Mouse (Mus musculus): ENCODE measurements around the gene Kyat1. TPM values are rescaled to one million over a fixed set of nuclear protein-coding genes. Genes with fewer than 3 reads are reported as not detected.

Kyat1 gene
- polyA plus RNA-seq (2015; fragmentation: Nextera tagmentation; extraction: Ambion mirVana): 16.2 and 17.4 TPM in 2 replicates

- under 1% methylated on average over 44 of the region's 44 CpGs for WGBS
- Histone ChIP-seq H3K4me2 (peak within 1 kb of the TSS; percentile 85), H3K27ac (peak within 1 kb of the TSS; percentile 88), H3K9ac (peak within 1 kb of the TSS; percentile 23), H3K4me3 (replicated peaks) (peak within 1 kb of the TSS; percentile 63), H3K36me3 (no peaks in the 10 kb centered on the region), H3K9me3 (no peaks in the 10 kb centered on the region), H3K27me3 (replicated peaks) (no peaks in the 10 kb centered on the region), H3K4me1 (peaks cover 13% of the 10 kb centered on the region)
- ATAC-seq (ENCODE audit: insufficient read depth, low FRiP score, low read depth): peak; percentile 94
These were observed at the start of gene Kyat1 for GRCm38 (mm10) chr2:30205629-30206357. Kyat1 (minus strand) TSS chr2:30205847.

GRCm38 (mm10) chr2:30253809-30254208 is 48.2 kb upstream of the Kyat1 start:
- no peak for ATAC-seq (ENCODE audit: insufficient read depth, low FRiP score, low read depth)
- H3K27ac ChIP-seq: no peak overlapping the region; the same call in 1 of the 2 replicates
- H3K4me1 ChIP-seq: 0 out of 2 replicates have a peak, but pooled peaks cover 16% of the 10 kb centered on the region
- H3K27me3 ChIP-seq (replicated peaks): no peaks in the 10 kb centered on the region
- no peaks in the 10 kb centered on the region for H3K9me3 ChIP-seq
- WGBS: 73% methylated on average over 5 of the region's 5 CpGs
- no peak overlapping the region for H3K4me3 ChIP-seq (replicated peaks)
- H3K36me3 ChIP-seq: peaks cover 36% of the 10 kb centered on the region
- no peak overlapping the region for H3K9ac ChIP-seq
- no peak overlapping the region for H3K4me2 ChIP-seq

GRCm38 (mm10) chr2:30252521-30252920 is 46.9 kb upstream of the Kyat1 start:
- H3K27ac ChIP-seq: peak overlapping the region; percentile 90; the same call in 1 of the 2 replicates
- H3K27me3 ChIP-seq (replicated peaks): no peaks in the 10 kb centered on the region
- 0 out of 2 replicates have a peak, but pooled peaks cover 16% of the 10 kb centered on the region for H3K4me1 ChIP-seq
- no peak overlapping the region for H3K9ac ChIP-seq
- H3K9me3 ChIP-seq: no peaks in the 10 kb centered on the region
- no peak overlapping the region for H3K4me3 ChIP-seq (replicated peaks)
- no peak for ATAC-seq (ENCODE audit: insufficient read depth, low FRiP score, low read depth)
- H3K4me2 ChIP-seq: no peak overlapping the region
- H3K36me3 ChIP-seq: peaks cover 42% of the 10 kb centered on the region
- 77% methylated on average over 3 of the region's 3 CpGs for WGBS

DNA sequence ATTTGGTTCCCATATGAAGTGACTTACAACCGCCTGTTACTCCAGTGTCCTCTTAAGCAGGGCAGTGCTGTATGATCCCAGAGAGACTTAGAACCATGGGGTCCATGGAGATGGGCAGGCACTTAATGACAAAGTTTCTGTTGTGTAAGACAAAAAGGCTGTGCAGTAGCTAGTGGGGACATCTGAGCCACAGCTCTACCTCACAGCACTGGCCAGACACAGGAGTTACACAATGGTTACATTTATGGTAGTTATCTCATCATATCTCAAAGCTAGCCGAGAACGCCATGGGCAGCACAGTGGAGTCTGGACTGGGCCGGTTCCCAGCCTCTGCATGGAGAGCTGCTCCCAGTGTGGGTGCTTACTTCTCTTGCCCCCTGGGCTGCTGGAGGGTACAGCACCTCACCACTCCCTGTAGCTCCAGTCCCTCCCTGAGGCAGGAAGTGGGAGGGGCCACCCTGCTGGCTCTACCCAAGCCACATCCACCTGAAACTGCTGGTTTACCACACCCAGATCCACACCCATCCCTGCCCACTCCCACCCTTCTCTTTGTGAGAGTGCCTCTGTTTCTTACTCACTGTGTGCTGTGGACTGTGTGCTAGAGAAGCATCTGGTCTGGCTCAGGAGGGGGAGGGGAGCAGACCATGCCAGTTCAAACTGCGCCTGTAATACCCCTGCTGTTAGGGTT is 45.9 kb upstream of the Kyat1 start:
- Histone ChIP-seq H3K27me3 (replicated peaks) (no peaks in the 10 kb centered on the region), H3K9me3 (no peaks in the 10 kb centered on the region), H3K4me2 (peak overlapping the region; percentile 23; the same call in 1 of the 2 replicates), H3K9ac (no peak overlapping the region), H3K4me1 (0 out of 2 replicates have a peak, but pooled peaks cover 16% of the 10 kb centered on the region), H3K4me3 (replicated peaks) (no peak overlapping the region), H3K36me3 (peaks cover 32% of the 10 kb centered on the region), H3K27ac (peak overlapping the region; percentile 90)
- ATAC-seq (ENCODE audit: insufficient read depth, low FRiP score, low read depth): peak; percentile 89
- 61% methylated on average over 5 of the region's 5 CpGs for WGBS

DNA sequence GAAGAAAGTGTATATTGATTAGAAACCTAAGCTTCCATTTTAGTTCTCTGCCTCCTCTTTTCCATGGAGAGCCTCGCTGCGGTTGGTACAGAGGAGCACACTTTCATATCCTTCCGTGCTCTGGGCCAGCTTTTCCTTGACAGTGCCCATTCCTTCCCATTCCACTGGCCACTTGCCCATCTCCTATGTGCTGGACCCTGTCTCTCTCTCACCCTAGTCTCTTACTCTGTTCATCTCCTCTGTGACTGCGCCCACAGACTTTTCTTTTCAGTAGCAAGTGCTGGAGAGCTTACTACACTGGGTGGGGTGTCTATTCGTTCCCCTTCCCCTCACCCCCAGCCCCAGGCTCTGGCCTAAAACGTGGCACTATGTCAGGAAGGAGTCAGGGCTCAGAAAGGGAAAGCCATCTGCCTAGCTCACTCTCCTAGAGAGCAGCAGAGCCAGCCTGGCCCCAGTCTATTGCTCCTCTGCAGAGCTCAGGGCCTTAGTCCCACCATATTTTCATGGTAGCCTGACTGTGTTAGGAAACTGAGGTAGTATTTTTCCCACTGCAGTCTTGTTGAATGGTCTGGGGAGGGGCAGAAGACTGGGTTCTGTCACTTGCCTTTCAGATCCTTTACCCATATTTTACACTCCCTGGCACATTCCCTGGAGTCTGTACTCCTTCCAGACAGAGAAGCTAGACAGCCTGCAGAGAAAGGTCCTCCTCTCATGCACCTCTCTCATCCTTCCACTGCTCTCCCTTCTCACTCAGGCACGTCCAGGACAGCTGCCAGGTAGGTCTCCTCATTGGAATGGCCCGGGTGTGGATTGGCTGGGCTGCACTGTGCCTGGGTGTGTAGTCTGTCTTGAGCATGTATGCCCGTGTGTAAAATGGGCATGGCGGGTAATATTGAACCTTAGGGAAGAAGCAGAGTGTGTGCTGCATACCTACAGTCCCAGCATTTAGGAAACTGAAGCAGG is 44.8 kb upstream of the Kyat1 start:
- 83% methylated on average over 10 of the region's 10 CpGs for WGBS
- Histone ChIP-seq H3K4me1 (0 out of 2 replicates have a peak, but pooled peaks cover 16% of the 10 kb centered on the region), H3K27me3 (replicated peaks) (no peaks in the 10 kb centered on the region), H3K9me3 (no peaks in the 10 kb centered on the region), H3K9ac (no peak overlapping the region), H3K27ac (0 out of 2 replicates have a peak overlapping the region, but pooled peaks have one; percentile 90), H3K4me2 (no peak overlapping the region), H3K36me3 (peaks cover 21% of the 10 kb centered on the region), H3K4me3 (replicated peaks) (no peak overlapping the region)
- ATAC-seq (ENCODE audit: insufficient read depth, low FRiP score, low read depth): no peak

GRCm38 (mm10) chr2:30249182-30249581 is 43.5 kb upstream of the Kyat1 start:
- WGBS: 98% methylated on average over 3 of the region's 3 CpGs
- Histone ChIP-seq H3K27me3 (replicated peaks) (no peaks in the 10 kb centered on the region), H3K4me3 (replicated peaks) (no peak overlapping the region), H3K4me2 (no peak overlapping the region), H3K9me3 (no peaks in the 10 kb centered on the region), H3K36me3 (peaks cover 15% of the 10 kb centered on the region; the same call in 1 of the 2 replicates), H3K9ac (no peak overlapping the region), H3K4me1 (peaks cover 24% of the 10 kb centered on the region; the same call in 1 of the 2 replicates), H3K27ac (no peak overlapping the region)
- no peak for ATAC-seq (ENCODE audit: insufficient read depth, low FRiP score, low read depth)

DNA sequence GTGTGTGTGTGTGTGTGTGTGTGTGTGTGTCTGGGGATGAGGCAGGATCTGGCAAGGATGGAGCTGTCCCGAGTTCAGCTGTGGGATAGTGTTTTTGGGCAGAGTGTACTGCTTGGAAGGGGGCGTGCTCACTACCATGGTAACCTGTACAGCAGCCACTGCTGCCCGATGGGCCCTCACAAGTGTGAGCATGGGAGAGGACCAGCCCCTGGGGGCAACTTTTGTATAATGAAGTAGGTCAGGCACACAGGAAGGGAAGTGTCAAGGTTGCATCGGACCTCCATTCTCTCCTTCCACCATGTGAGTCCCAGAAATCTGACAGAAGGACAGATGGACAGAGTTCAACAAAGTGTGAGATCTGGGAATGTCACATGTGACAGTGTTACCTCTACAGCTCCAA is 42.0 kb upstream of the Kyat1 start:
- peaks cover 15% of the 10 kb centered on the region; the same call in 1 of the 2 replicates for H3K36me3 ChIP-seq
- ATAC-seq (ENCODE audit: insufficient read depth, low FRiP score, low read depth): no peak
- no peak overlapping the region for H3K4me3 ChIP-seq (replicated peaks)
- no peak overlapping the region for H3K4me2 ChIP-seq
- no peak overlapping the region for H3K27ac ChIP-seq
- H3K4me1 ChIP-seq: peaks cover 20% of the 10 kb centered on the region; the same call in 1 of the 2 replicates
- no peaks in the 10 kb centered on the region for H3K9me3 ChIP-seq
- 70% methylated on average over 4 of the region's 4 CpGs for WGBS
- no peaks in the 10 kb centered on the region for H3K27me3 ChIP-seq (replicated peaks)
- H3K9ac ChIP-seq: no peak overlapping the region

- no peaks in the 10 kb centered on the region for H3K9me3 ChIP-seq
- H3K36me3 ChIP-seq: peaks cover 15% of the 10 kb centered on the region; the same call in 1 of the 2 replicates
- no peak overlapping the region for H3K27ac ChIP-seq
- no peak overlapping the region for H3K4me2 ChIP-seq
- H3K27me3 ChIP-seq (replicated peaks): no peaks in the 10 kb centered on the region
- ATAC-seq (ENCODE audit: insufficient read depth, low FRiP score, low read depth): no peak
- H3K4me3 ChIP-seq (replicated peaks): no peak overlapping the region
- no peak overlapping the region for H3K9ac ChIP-seq
- H3K4me1 ChIP-seq: peaks cover 15% of the 10 kb centered on the region; the same call in 1 of the 2 replicates
- WGBS: 93% methylated on average over 5 of the region's 5 CpGs
These were observed 41.4 kb upstream of the Kyat1 start for GRCm38 (mm10) chr2:30247036-30247435.

DNA sequence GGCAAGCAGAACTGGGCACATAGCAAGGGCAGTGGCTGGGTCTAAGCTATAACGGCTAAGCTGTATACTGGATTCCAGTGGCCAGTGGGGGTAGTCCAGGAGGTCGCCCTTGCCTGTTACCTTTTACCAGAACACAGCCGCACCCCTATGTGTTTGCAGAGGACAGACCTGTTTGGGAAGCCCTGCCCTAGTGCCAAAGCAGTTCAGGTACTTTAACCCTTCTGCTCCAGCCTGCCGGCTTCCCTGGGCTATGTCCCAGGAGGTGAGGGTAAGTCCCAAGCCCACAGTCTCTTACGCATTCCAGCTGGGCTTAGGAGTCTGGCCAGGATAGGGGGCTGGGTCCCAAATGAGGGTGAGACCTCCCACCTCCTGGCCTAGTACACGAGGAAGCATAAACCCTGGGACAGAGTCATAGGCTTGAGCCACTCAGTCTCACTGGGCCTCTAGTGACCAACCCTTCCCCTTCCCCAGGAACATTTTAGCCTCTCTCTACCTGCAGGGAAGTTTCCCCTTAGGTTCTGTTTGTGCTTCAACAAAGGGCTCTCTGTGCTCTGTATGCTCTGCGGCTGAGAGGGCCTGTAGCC is 39.0 kb upstream of the Kyat1 start:
- no peaks in the 10 kb centered on the region for H3K9me3 ChIP-seq
- 54% methylated on average over 7 of the region's 7 CpGs for WGBS
- H3K4me2 ChIP-seq: peak overlapping the region; percentile 5; the same call in 1 of the 2 replicates
- peak; percentile 48 for ATAC-seq (ENCODE audit: insufficient read depth, low FRiP score, low read depth)
- H3K27me3 ChIP-seq (replicated peaks): no peaks in the 10 kb centered on the region
- peaks cover 34% of the 10 kb centered on the region for H3K36me3 ChIP-seq
- H3K4me3 ChIP-seq (replicated peaks): no peak overlapping the region
- no peak overlapping the region for H3K9ac ChIP-seq
- peaks cover 12% of the 10 kb centered on the region; the same call in 1 of the 2 replicates for H3K4me1 ChIP-seq
- H3K27ac ChIP-seq: peak overlapping the region; percentile 75

DNA sequence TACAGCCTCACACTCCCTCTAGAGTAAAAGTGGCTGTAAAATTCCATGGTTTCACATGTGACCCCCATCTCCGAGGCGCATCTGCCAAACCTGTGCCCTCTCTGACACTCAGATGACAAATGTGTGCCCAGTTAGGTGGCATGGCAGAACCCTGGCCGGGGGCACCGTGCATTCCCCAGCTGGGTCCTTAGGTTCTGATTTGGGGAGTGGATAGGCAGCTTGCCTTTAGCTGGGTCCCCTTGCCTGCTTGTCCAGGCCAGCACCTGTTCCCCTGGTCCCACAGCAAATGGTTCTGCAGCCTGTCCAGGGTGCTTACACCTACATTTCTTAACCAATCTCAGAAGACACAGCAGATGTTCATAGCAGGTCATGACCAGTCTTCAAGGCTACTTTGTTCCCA is 37.7 kb upstream of the Kyat1 start:
- H3K36me3 ChIP-seq: peaks cover 24% of the 10 kb centered on the region
- WGBS: 84% methylated on average over 4 of the region's 4 CpGs

GRCm38 (mm10) chr2:30242509-30242908 is 36.9 kb upstream of the Kyat1 start:
- H3K27me3 ChIP-seq (replicated peaks): no peaks in the 10 kb centered on the region
- H3K9ac ChIP-seq: no peak overlapping the region
- H3K36me3 ChIP-seq: peaks cover 19% of the 10 kb centered on the region
- no peaks in the 10 kb centered on the region for H3K9me3 ChIP-seq
- H3K4me2 ChIP-seq: no peak overlapping the region
- 49% methylated on average over 4 of the region's 4 CpGs for WGBS
- peak overlapping the region; percentile 44; the same call in 1 of the 2 replicates for H3K27ac ChIP-seq
- no peak for ATAC-seq (ENCODE audit: insufficient read depth, low FRiP score, low read depth)
- H3K4me3 ChIP-seq (replicated peaks): no peak overlapping the region
- H3K4me1 ChIP-seq: peaks cover 24% of the 10 kb centered on the region

More for the DNA sequence above, 37.7 kb upstream of the Kyat1 start:
- no peak overlapping the region for H3K4me3 ChIP-seq (replicated peaks)
- H3K27me3 ChIP-seq (replicated peaks): no peaks in the 10 kb centered on the region
- no peak overlapping the region for H3K4me2 ChIP-seq
- H3K9ac ChIP-seq: no peak overlapping the region
- no peaks in the 10 kb centered on the region for H3K9me3 ChIP-seq
- no peak overlapping the region for H3K27ac ChIP-seq
- ATAC-seq (ENCODE audit: insufficient read depth, low FRiP score, low read depth): no peak
- H3K4me1 ChIP-seq: peaks cover 24% of the 10 kb centered on the region
